Mouse (Mus musculus) midbrain, postnatal 0 days (tissue): ENCODE measurements at regions not wholly inside any gene's neighbourhood (a gene's known extent, or its start where the extent isn't known, plus 50 kb on each side); places are given as distances from the start of the nearest gene placed in this dataset.

Experiments
- ATAC-seq: fragments of 200-750 bp; cut with Nextera tagmentation; 2 replicates; pipeline ENCODE4 v1.8.0; 2017; ENCODE audit warnings: moderate number of reproducible peaks, mild to moderate bottlenecking, moderate TSS enrichment, moderate library complexity; ENCODE audit not compliant: low FRiP score
- DNase-seq: peaks from one replicate; pipeline ENCODE4 v3.0.0-alpha.2; 2015; ENCODE audit warnings: low spot score
- H3K27ac ChIP-seq: fragments of 300-500 bp; sonication (generic); 2 replicates; pipeline ENCODE4 v1.5.1; 2014; ENCODE audit warnings: low read depth, mild to moderate bottlenecking, low read length, mixed read lengths
- H3K27me3 ChIP-seq: fragments of 300-500 bp; sonication (generic); 2 replicates; pipeline ENCODE4 v1.6.1; 2014; ENCODE audit warnings: low read length, control low read depth, mixed read lengths; ENCODE audit not compliant: insufficient read depth
- H3K36me3 ChIP-seq: fragments of 300-500 bp; sonication (generic); 2 replicates; pipeline ENCODE4 v1.6.1; 2014; ENCODE audit warnings: low read length, control low read depth, mixed read lengths; ENCODE audit not compliant: insufficient read depth
- H3K4me1 ChIP-seq: fragments of 300-500 bp; sonication (generic); 2 replicates; pipeline ENCODE4 v1.6.1; 2014; ENCODE audit warnings: mild to moderate bottlenecking, control low read depth, antibody characterized with exemption, low read length, mixed read lengths; ENCODE audit not compliant: insufficient read depth
- H3K4me2 ChIP-seq: fragments of 300-500 bp; sonication (generic); 2 replicates; pipeline ENCODE4 v1.6.1; 2014; ENCODE audit warnings: low read depth, mild to moderate bottlenecking, low read length, mixed read lengths; ENCODE audit not compliant: poor library complexity, severe bottlenecking
- H3K4me3 ChIP-seq: fragments of 300-500 bp; sonication (generic); 2 replicates; pipeline ENCODE4 v1.5.1; 2014; ENCODE audit warnings: low read depth, mild to moderate bottlenecking, low read length, moderate library complexity
- H3K9ac ChIP-seq: fragments of 300-500 bp; sonication (generic); replicated peaks from 2 replicates; pipeline ENCODE4 v1.6.1; 2014; ENCODE audit warnings: mild to moderate bottlenecking, low read length, moderate library complexity, mixed read lengths; ENCODE audit not compliant: poor library complexity, severe bottlenecking
- H3K9me3 ChIP-seq: fragments of 300-500 bp; sonication (generic); 2 replicates; pipeline ENCODE4 v1.6.1; 2016; ENCODE audit warnings: low read length, control low read depth
- CTCF ChIP-seq: IDR thresholded peaks from 2 replicates; pipeline ENCODE4 v1.5.1; 2016; ENCODE audit warnings: antibody characterized with exemption, mild to moderate bottlenecking
- WGBS: fragments of 180-500 bp; shearing (Covaris S2); extraction: QIAGEN DNeasy Blood & Tissue Kit; methylation state at CpG from one replicate; pipeline ENCODE4 v1.1.7; 2014; 5-methylcytosine and 5-hydroxymethylcytosine counted together

- 93% methylated on average over 2 of the region's 2 CpGs for WGBS
- no peaks in the 10 kb centered on the region for H3K27me3 ChIP-seq
- TF ChIP-seq CTCF: no peak
- ATAC-seq: no peak
- no peak overlapping the region for H3K9ac ChIP-seq
- no peaks in the 10 kb centered on the region for H3K9me3 ChIP-seq
- no peak overlapping the region for H3K27ac ChIP-seq
- H3K36me3 ChIP-seq: no peaks in the 10 kb centered on the region
- no peaks in the 10 kb centered on the region for H3K4me1 ChIP-seq
- no peak overlapping the region for H3K4me2 ChIP-seq
- DNase-seq: no peak
- H3K4me3 ChIP-seq: no peak overlapping the region
Measured at GRCm38 (mm10) chr19:36204269-36204668, 84.4 kb upstream of the Ankrd1 start.

DNA sequence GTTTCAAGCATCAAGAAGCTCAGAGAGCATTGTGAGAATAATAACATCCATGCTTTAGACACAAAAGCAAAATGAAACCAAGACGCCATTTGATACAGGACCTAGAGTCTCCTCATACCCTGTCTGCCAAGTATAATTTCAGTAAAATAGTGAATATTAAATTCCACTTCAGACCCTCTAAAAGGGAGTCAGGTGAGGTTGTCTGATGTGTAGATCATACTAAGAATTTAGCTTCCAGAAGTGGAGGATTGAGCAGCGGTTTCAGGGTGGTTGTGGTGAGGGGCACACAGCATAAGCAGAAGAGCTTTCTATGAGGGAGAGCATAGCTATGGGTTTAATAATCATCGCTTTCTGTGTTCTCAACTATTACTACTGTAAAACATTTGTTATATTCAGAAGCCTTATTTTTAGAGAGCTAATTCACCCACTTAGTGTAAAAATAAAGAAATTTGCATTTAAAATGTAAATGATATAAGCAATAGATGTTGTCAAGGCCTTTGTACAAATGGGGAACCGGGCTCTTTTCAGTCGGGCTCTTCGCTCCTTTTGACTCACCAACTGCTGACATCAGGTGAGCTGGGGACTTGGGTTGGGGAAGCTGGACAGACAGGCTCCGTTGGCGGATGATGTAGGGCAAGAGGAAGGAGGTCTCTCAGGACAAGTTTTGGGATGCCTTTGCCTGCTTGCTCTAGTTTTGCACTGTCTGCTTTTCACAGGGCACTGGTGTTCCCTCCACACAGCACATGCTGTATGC, 85.2 kb upstream of the Ankrd1 start:
- DNase-seq (no peak), ATAC-seq (no peak)
- H3K36me3 ChIP-seq: no peaks in the 10 kb centered on the region
- no peak overlapping the region for H3K27ac ChIP-seq
- H3K9ac ChIP-seq: no peak overlapping the region
- no peak overlapping the region for H3K4me2 ChIP-seq
- WGBS: 94% methylated on average over 8 of the region's 8 CpGs
- H3K4me1 ChIP-seq: no peaks in the 10 kb centered on the region
- TF ChIP-seq CTCF: no peak
- no peak overlapping the region for H3K4me3 ChIP-seq
- H3K27me3 ChIP-seq: no peaks in the 10 kb centered on the region
- H3K9me3 ChIP-seq: no peaks in the 10 kb centered on the region

- TF ChIP-seq CTCF: peak; percentile 40
- WGBS: 37% methylated on average over 7 of the region's 7 CpGs
- H3K36me3 ChIP-seq: no peaks in the 10 kb centered on the region
- DNase-seq (no peak), ATAC-seq (no peak)
- H3K9me3 ChIP-seq: no peaks in the 10 kb centered on the region
- H3K27me3 ChIP-seq: no peaks in the 10 kb centered on the region
- peak overlapping the region; percentile 55; the same call in 1 of the 2 replicates for H3K27ac ChIP-seq
- no peaks in the 10 kb centered on the region for H3K4me1 ChIP-seq
- no peak overlapping the region for H3K4me3 ChIP-seq
- no peak overlapping the region for H3K9ac ChIP-seq
- H3K4me2 ChIP-seq: no peak overlapping the region
Measured at GRCm38 (mm10) chr19:36207735-36208288, 87.9 kb upstream of the Ankrd1 start.

GRCm38 (mm10) chr19:36208419-36208818, 88.5 kb upstream of the Ankrd1 start:
- Histone ChIP-seq H3K4me3 (no peak overlapping the region), H3K36me3 (no peaks in the 10 kb centered on the region), H3K9me3 (no peaks in the 10 kb centered on the region), H3K9ac (no peak overlapping the region), H3K4me2 (no peak overlapping the region), H3K27ac (0 out of 2 replicates have a peak overlapping the region, but pooled peaks have one; percentile 55), H3K4me1 (peaks cover under 1% of the 10 kb centered on the region; the same call in 1 of the 2 replicates), H3K27me3 (no peaks in the 10 kb centered on the region)
- ATAC-seq (no peak), DNase-seq (no peak)
- WGBS: 60% methylated on average over 5 of the region's 5 CpGs
- TF ChIP-seq CTCF: no peak

DNA sequence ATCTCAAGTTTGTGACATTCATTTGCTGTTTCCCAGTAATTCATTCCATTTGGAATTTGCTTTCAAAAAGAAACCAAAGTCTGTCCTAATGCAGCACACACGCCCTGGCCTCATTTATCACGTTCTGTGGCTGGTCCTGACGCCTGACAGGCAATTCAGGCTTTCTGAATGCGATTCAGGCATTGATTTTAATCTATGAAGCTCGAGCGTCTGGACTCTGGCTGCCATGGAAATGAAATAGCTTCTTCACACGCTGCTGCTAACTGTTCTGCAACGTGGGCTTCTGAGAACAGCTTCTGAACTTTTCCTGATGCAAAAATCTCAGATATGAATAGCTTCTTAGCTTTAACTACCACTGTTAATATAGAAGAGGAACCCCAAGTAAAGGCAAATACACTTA, 93.6 kb upstream of the Ankrd1 start:
- 15% methylated on average over 8 of the region's 8 CpGs for WGBS
- TF ChIP-seq CTCF: no peak
- Histone ChIP-seq H3K9ac (no peak overlapping the region), H3K4me1 (peaks cover 8% of the 10 kb centered on the region; the same call in 1 of the 2 replicates), H3K4me3 (no peak overlapping the region), H3K4me2 (no peak overlapping the region), H3K36me3 (no peaks in the 10 kb centered on the region), H3K27ac (no peak overlapping the region), H3K9me3 (no peaks in the 10 kb centered on the region), H3K27me3 (no peaks in the 10 kb centered on the region)
- ATAC-seq: no peak
- peak; percentile 55 for DNase-seq

GRCm38 (mm10) chr19:36214188-36214968, 94.5 kb upstream of the Ankrd1 start:
- Histone ChIP-seq H3K27me3 (no peaks in the 10 kb centered on the region), H3K4me3 (no peak overlapping the region), H3K9me3 (no peaks in the 10 kb centered on the region), H3K4me1 (peaks cover 8% of the 10 kb centered on the region; the same call in 1 of the 2 replicates), H3K9ac (no peak overlapping the region), H3K27ac (no peak overlapping the region), H3K36me3 (no peaks in the 10 kb centered on the region), H3K4me2 (no peak overlapping the region)
- no peak for TF ChIP-seq CTCF
- no peak for ATAC-seq
- peak; percentile 72 for DNase-seq
- WGBS: 23% methylated on average over 7 of the region's 7 CpGs
